Mouse (Mus musculus): ENCODE data around the gene Mybph. TPM values are rescaled to one million over a fixed set of nuclear protein-coding genes. Genes with fewer than 3 reads are reported as not detected.

The Mybph gene
- under 1 TPM; 0.34 to 0.84 TPM for total RNA-seq (2021)
- long read RNA-seq, experiment 1: 0 reads
- long read RNA-seq, experiment 2, partial matches to known transcripts: 0 of 6 reads
- long read RNA-seq, experiment 2, other reads (novel, unspliced or antisense): 5 of 6 reads

GRCm38 (mm10) chr1:134193126-134193525 is at the start of gene Mybph:
Gene Mybph, plus strand, starts transcription at chr1:134193448.
- no peak for DNase-seq (ENCODE audit: low spot score in 2 of 2)

GRCm38 (mm10) chr1:134146066-134146465 is 47.2 kb upstream of the Mybph start:
- DNase-seq (ENCODE audit: low spot score in 2 of 2): no peak

GRCm38 (mm10) chr1:134150076-134150475 is 43.2 kb upstream of the Mybph start:
- DNase-seq (ENCODE audit: low spot score in 2 of 2): no peak

GRCm38 (mm10) chr1:134150745-134151144 is 42.5 kb upstream of the Mybph start:
- DNase-seq (ENCODE audit: low spot score in 2 of 2): no peak

GRCm38 (mm10) chr1:134151655-134152412 is 41.4 kb upstream of the Mybph start:
- peak; percentile 24 to 57 for DNase-seq (ENCODE audit: low spot score in 2 of 2)

- no peak for DNase-seq (ENCODE audit: low spot score in 2 of 2)
Observed at GRCm38 (mm10) chr1:134152626-134153590, 40.3 kb upstream of the Mybph start.

GRCm38 (mm10) chr1:134154121-134154520 is 39.1 kb upstream of the Mybph start:
- no peak for DNase-seq (ENCODE audit: low spot score in 2 of 2)

- no peak for DNase-seq (ENCODE audit: low spot score in 2 of 2)
Observed at GRCm38 (mm10) chr1:134154655-134155054, 38.6 kb upstream of the Mybph start.

- DNase-seq (ENCODE audit: low spot score in 2 of 2): no peak
Observed at GRCm38 (mm10) chr1:134160404-134160803, 32.8 kb upstream of the Mybph start.

- DNase-seq (ENCODE audit: low spot score in 2 of 2): no peak
Observed at GRCm38 (mm10) chr1:134161399-134161798, 31.8 kb upstream of the Mybph start.

GRCm38 (mm10) chr1:134162510-134163225 is 30.6 kb upstream of the Mybph start:
- no peak for DNase-seq (ENCODE audit: low spot score in 2 of 2)

GRCm38 (mm10) chr1:134163476-134163875 is 29.8 kb upstream of the Mybph start:
- no peak for DNase-seq (ENCODE audit: low spot score in 2 of 2)

GRCm38 (mm10) chr1:134164454-134164853 is 28.8 kb upstream of the Mybph start:
- no peak for DNase-seq (ENCODE audit: low spot score in 2 of 2)

- no peak for DNase-seq (ENCODE audit: low spot score in 2 of 2)
Observed at GRCm38 (mm10) chr1:134166547-134166946, 26.7 kb upstream of the Mybph start.

GRCm38 (mm10) chr1:134167416-134168305 is 25.6 kb upstream of the Mybph start:
- no peak for DNase-seq (ENCODE audit: low spot score in 2 of 2)

GRCm38 (mm10) chr1:134168567-134168966 is 24.7 kb upstream of the Mybph start:
- no peak for DNase-seq (ENCODE audit: low spot score in 2 of 2)

- DNase-seq (ENCODE audit: low spot score in 2 of 2): no peak
Observed at GRCm38 (mm10) chr1:134168985-134169697, 24.1 kb upstream of the Mybph start.

- no peak for DNase-seq (ENCODE audit: low spot score in 2 of 2)
Observed at GRCm38 (mm10) chr1:134173081-134173480, 20.2 kb upstream of the Mybph start.

GRCm38 (mm10) chr1:134177976-134178375 is 15.3 kb upstream of the Mybph start:
- no peak for DNase-seq (ENCODE audit: low spot score in 2 of 2)

Measured in adrenal gland, postnatal 4 days (tissue).